Comparison of ENCODE assay signal across 9 mouse cellular contexts in the genomic region with DNA sequence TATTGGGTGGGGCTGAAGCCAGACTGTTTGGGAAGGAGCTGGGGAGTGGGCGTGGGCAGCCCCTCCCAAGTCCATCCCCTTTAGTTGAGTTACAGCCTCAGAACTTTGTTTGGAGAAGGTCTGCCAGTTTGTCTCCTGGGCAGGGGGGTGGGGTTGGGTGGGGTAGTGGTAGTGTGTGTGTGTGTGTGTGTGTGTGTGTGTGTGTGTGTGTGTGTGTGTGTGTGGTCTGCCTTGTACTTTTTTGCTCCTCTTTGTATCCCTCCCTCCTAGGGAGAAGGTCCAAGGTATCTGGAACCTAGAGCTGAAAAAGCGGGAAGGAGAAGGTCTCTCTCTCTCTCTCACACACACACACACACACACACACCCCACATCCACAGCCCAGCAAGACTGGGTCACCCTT. TPM values are rescaled to one million over a fixed set of nuclear protein-coding genes. Genes with fewer than 3 reads are reported as not detected.
DNase-seq lines count a peak whose midpoint lies in the region; ATAC-seq lines count a peak whose summit lies in the region.
"Had no signal": no experiment of that assay in that cellular context is flagged by ENCODE, and none has a peak within 500 bp of the region (broad histone marks: within the 10 kb centered on the region; RNA-seq: fewer than 3 reads in every experiment).

A gene (minus strand): TSS at position 101 of the 400 bp plus-strand sequence.

- no peak for DNase-seq in liver, embryonic 11.5 days (ENCODE audit: low spot score)
- DNase-seq in cerebellum, adult 11-12 months: no peak
- no peak for DNase-seq in spleen, adult 12 weeks (ENCODE audit: low spot score)
- DNase-seq: thymus, postnatal 14 days had no signal

- H3K27ac ChIP-seq in forebrain, embryonic 16.5 days (ENCODE audit: low read length): no peak within 1 kb of the TSS
- H3K27ac ChIP-seq in liver, embryonic 11.5 days (ENCODE audit: low read depth, low read length): no peak within 1 kb of the TSS
- H3K27ac ChIP-seq in stomach, embryonic 16.5 days (ENCODE audit: low read length): no peak within 1 kb of the TSS
- H3K27ac ChIP-seq: macrophage had no signal

- no peaks in the 10 kb centered on the region for H3K9me3 ChIP-seq in megakaryocyte, embryonic 14.5 days
- H3K9me3 ChIP-seq in forebrain, embryonic 16.5 days (ENCODE audit: control insufficient read depth, low read length): no peaks in the 10 kb centered on the region
- H3K9me3 ChIP-seq in liver, embryonic 11.5 days (ENCODE audit: control insufficient read depth, low read length): no peaks in the 10 kb centered on the region
- H3K9me3 ChIP-seq in stomach, embryonic 16.5 days (replicated peaks; ENCODE audit: control insufficient read depth, low read length): no peaks in the 10 kb centered on the region

- ATAC-seq in megakaryocyte, adult 5-6 weeks (ENCODE audit: poor library complexity, severe bottlenecking): no peak
- ATAC-seq in forebrain, embryonic 16.5 days: no peak
- ATAC-seq in liver, embryonic 11.5 days (replicated peaks; ENCODE audit: low FRiP score): no peak
- ATAC-seq in stomach, embryonic 16.5 days (ENCODE audit: insufficient read depth, low FRiP score): no peak

- peak within 1 kb of the TSS; percentile 90 for H3K4me3 ChIP-seq in megakaryocyte, embryonic 14.5 days (replicated peaks)
- H3K4me3 ChIP-seq in forebrain, embryonic 16.5 days (replicated peaks; ENCODE audit: low read length): peak within 1 kb of the TSS; percentile 37
- peak within 1 kb of the TSS; percentile 30 for H3K4me3 ChIP-seq in liver, embryonic 11.5 days (ENCODE audit: low read depth, low read length)
- H3K4me3 ChIP-seq in stomach, embryonic 16.5 days (replicated peaks; ENCODE audit: low read length): peak within 1 kb of the TSS; percentile 38

- peak within 1 kb of the TSS; percentile 64 for H3K9ac ChIP-seq in forebrain, embryonic 16.5 days (replicated peaks; ENCODE audit: low read depth, low read length)
- peak within 1 kb of the TSS; percentile 21 for H3K9ac ChIP-seq in liver, embryonic 11.5 days (ENCODE audit: low read depth, low read length)
- peak within 1 kb of the TSS; percentile 62 for H3K9ac ChIP-seq in stomach, embryonic 16.5 days (ENCODE audit: low read length)

- peaks cover 26% of the 10 kb centered on the region for H3K4me1 ChIP-seq in megakaryocyte, embryonic 14.5 days
- H3K4me1 ChIP-seq in forebrain, embryonic 16.5 days (replicated peaks; ENCODE audit: control insufficient read depth, insufficient read depth, low read length): peaks cover 5% of the 10 kb centered on the region
- H3K4me1 ChIP-seq in liver, embryonic 11.5 days (replicated peaks; ENCODE audit: control insufficient read depth, insufficient read depth, low read length): 0 out of 2 replicates have a peak, but pooled peaks cover 4% of the 10 kb centered on the region
- H3K4me1 ChIP-seq in stomach, embryonic 16.5 days (ENCODE audit: control insufficient read depth, insufficient read depth, low read length): peaks cover 7% of the 10 kb centered on the region

- peaks cover 47% of the 10 kb centered on the region for H3K27me3 ChIP-seq in megakaryocyte, embryonic 14.5 days (replicated peaks)
- H3K27me3 ChIP-seq in forebrain, embryonic 16.5 days (replicated peaks; ENCODE audit: control insufficient read depth, insufficient read depth, low read length): peaks cover 15% of the 10 kb centered on the region
- H3K27me3 ChIP-seq in liver, embryonic 11.5 days (replicated peaks; ENCODE audit: control insufficient read depth, insufficient read depth, low read length): peaks cover 39% of the 10 kb centered on the region
- peaks cover 20% of the 10 kb centered on the region for H3K27me3 ChIP-seq in stomach, embryonic 16.5 days (ENCODE audit: control insufficient read depth, insufficient read depth, low read length)

- H3K36me3 ChIP-seq in megakaryocyte, embryonic 14.5 days (replicated peaks; ENCODE audit: low read length): peaks cover 28% of the 10 kb centered on the region
- peaks cover 17% of the 10 kb centered on the region for H3K36me3 ChIP-seq in forebrain, embryonic 16.5 days (ENCODE audit: control insufficient read depth, insufficient read depth)
- H3K36me3 ChIP-seq in liver, embryonic 11.5 days (ENCODE audit: control insufficient read depth, insufficient read depth, low read length): peaks cover 16% of the 10 kb centered on the region; the same call in 1 of the 2 replicates
- H3K36me3 ChIP-seq in stomach, embryonic 16.5 days (ENCODE audit: control insufficient read depth, insufficient read depth, low read length): no peaks in the 10 kb centered on the region

- WGBS in forebrain, embryonic 16.5 days: 70% methylated on average over 2 of the region's 2 CpGs
- 69% methylated on average over 2 of the region's 2 CpGs for WGBS in liver, embryonic 11.5 days
- WGBS in stomach, embryonic 16.5 days: 67% methylated on average over 2 of the region's 2 CpGs

- peak within 1 kb of the TSS; percentile 63 for H3K4me2 ChIP-seq in forebrain, embryonic 16.5 days (ENCODE audit: low read length)
- peak within 1 kb of the TSS; percentile 64 for H3K4me2 ChIP-seq in liver, embryonic 11.5 days
- H3K4me2 ChIP-seq in stomach, embryonic 16.5 days (ENCODE audit: low read depth, low read length): peak within 1 kb of the TSS; percentile 70

RNA-seq across cellular contexts. Expression of the gene that starts here (rescaled TPM):
- 0.27 TPM in 1 of 2 replicates, not detected in the other for polyA plus RNA-seq in megakaryocyte, embryonic 14.5 days (2012; ENCODE audit: insufficient read depth, low replicate concordance)
- total RNA-seq in megakaryocyte, adult 5-6 weeks (2015): 0.07 TPM in 1 of 2 replicates, not detected in the other
- not detected in 2 replicates for total RNA-seq in megakaryocyte, adult 5-6 weeks (2017)
- not detected in 2 replicates for polyA plus RNA-seq in forebrain, embryonic 16.5 days (2015; fragmentation: Nextera tagmentation; extraction: Ambion mirVana)
- polyA plus RNA-seq in liver, embryonic 11.5 days (2014; fragmentation: Nextera tagmentation; extraction: Ambion mirVana): 0.13 TPM in 1 of 2 replicates, not detected in the other
- polyA plus RNA-seq in stomach, embryonic 16.5 days (2015; fragmentation: Nextera tagmentation; extraction: Ambion mirVana): 0.30 and 0.42 TPM in 2 replicates
- polyA plus RNA-seq: macrophage had no signal

Comparison
In these comparisons a context has a peak if more than half of its experiments do, and no peak if none do; other contexts are left out.
1. H3K4me3 ChIP-seq: peak in every context shown above with its lines; median percentile 90 in megakaryocyte, embryonic 14.5 days; 38 in stomach, embryonic 16.5 days; 37 in forebrain, embryonic 16.5 days; 30 in liver, embryonic 11.5 days.